32 mouse cellular contexts compared by ENCODE assay signal in genomic region chr5:35071855-35072254, GRCm38 (mm10). TPM values are rescaled to one million over a fixed set of nuclear protein-coding genes. Genes with fewer than 3 reads are reported as not detected.
"Had no signal": no experiment of that assay in that cellular context is flagged by ENCODE, and none has a peak within 500 bp of the region (broad histone marks: within the 10 kb centered on the region; RNA-seq: fewer than 3 reads in every experiment).

No protein-coding gene starts in this region.

- H3K4me1 ChIP-seq: intestine, embryonic 15.5 days; kidney, embryonic 15.5 days had no signal

- DNase-seq: heart, postnatal 10 days; heart, postnatal 14 days; heart, postnatal 36 days; heart, postnatal 4 days; kidney, adult 11 months; kidney, adult 18-20 months; kidney, adult 2 months; kidney, adult 8-10 months; kidney, adult 9 months; kidney, postnatal 10 days; kidney, postnatal 14 days; kidney, postnatal 25 days; kidney, postnatal 36 days; kidney, postnatal 4 days; layer of hippocampus, adult 9-11 months; layer of hippocampus, postnatal 36 days had no signal

- H3K4me3 ChIP-seq: heart, embryonic 12.5 days; heart, embryonic 13.5 days; heart, embryonic 15.5 days; hindbrain, embryonic 10.5 days; hindbrain, embryonic 12.5 days; hindbrain, embryonic 13.5 days; hindbrain, embryonic 15.5 days; intestine, embryonic 15.5 days; kidney, embryonic 15.5 days; layer of hippocampus, adult 2 months; left cerebral cortex, adult 2 months had no signal

- H3K36me3 ChIP-seq: hindbrain, embryonic 10.5 days; hindbrain, embryonic 12.5 days; intestine, embryonic 15.5 days; kidney, embryonic 15.5 days had no signal

- H3K27ac ChIP-seq: heart, embryonic 13.5 days; heart, embryonic 15.5 days; hindbrain, embryonic 15.5 days; hindbrain, postnatal 0 days; intestine, embryonic 15.5 days; kidney, embryonic 15.5 days; kidney, postnatal 0 days; left cerebral cortex, adult 2 months had no signal

- H3K27me3 ChIP-seq: heart, embryonic 13.5 days; heart, embryonic 15.5 days; hindbrain, embryonic 12.5 days; hindbrain, embryonic 13.5 days; hindbrain, embryonic 15.5 days; intestine, embryonic 15.5 days; kidney, embryonic 15.5 days had no signal

- H3K9ac ChIP-seq: heart, embryonic 12.5 days; heart, embryonic 13.5 days; heart, embryonic 15.5 days; hindbrain, embryonic 12.5 days; hindbrain, embryonic 13.5 days; hindbrain, embryonic 14.5 days; hindbrain, embryonic 15.5 days; intestine, embryonic 15.5 days; kidney, embryonic 15.5 days had no signal

RNA-seq across cellular contexts. Expression of gene Dok7, which starts 15.3 kb away (rescaled TPM):
- total RNA-seq: hematopoietic stem cell, adult 5-6 weeks had no signal
- polyA plus RNA-seq: hindbrain, embryonic 11.5 days had no signal

RNA-seq across cellular contexts. Expression of gene Hgfac, which starts 30.5 kb away (rescaled TPM):
- polyA plus RNA-seq: hindbrain, postnatal 0 days had no signal
